Mouse (Mus musculus): ENCODE measurements around the gene Mpv17l. TPM values are rescaled to one million over a fixed set of nuclear protein-coding genes. Genes with fewer than 3 reads are reported as not detected.

The Mpv17l gene
- total RNA-seq, 2 experiments from 2014 or later: 0.74 to 1.3 TPM

- intact Hi-C loops (cut with DNase I): no loop called here
- DNase-seq: no peak
Measured at GRCm38 (mm10) chr16:13994502-13994901, 91.5 kb downstream of the Mpv17l start.

Other genes starting within 250 kb of the Mpv17l start
- gene Parn, start 235.0 kb upstream of the Mpv17l start, total RNA-seq (2021): 10 to 100 TPM; 18.1 to 18.4 TPM
- gene Bfar, start 231.3 kb upstream of the Mpv17l start, total RNA-seq (2021): 10 to 100 TPM; 41.2 to 44.2 TPM
- 1 to 10 TPM; 2.7 to 2.8 TPM for gene 3110001I22Rik, start 231.2 kb upstream of the Mpv17l start, total RNA-seq (2021)
- gene Pla2g10, start 172.2 kb upstream of the Mpv17l start, total RNA-seq (2021): not detected
- gene Rrn3, start 122.5 kb upstream of the Mpv17l start, total RNA-seq (2021): 10 to 100 TPM; 42.5 to 47.6 TPM
- gene Ntan1, start 84.3 kb upstream of the Mpv17l start, total RNA-seq (2021): 10 to 100 TPM; 66.2 to 66.5 TPM
- 10 to 100 TPM; 78.5 to 80.1 TPM for gene Pdxdc1, start within 50 bp of the Mpv17l start, total RNA-seq (2021)
- not detected for gene 2900011O08Rik, start 83.4 kb downstream of the Mpv17l start, total RNA-seq (2021)
- gene Ifitm7, start 83.7 kb downstream of the Mpv17l start, total RNA-seq (2021): not detected